Mouse (Mus musculus) kidney, postnatal 14 days (tissue): Measurements from ENCODE around the gene Macrod1.

ENCODE experiments used
- DNase-seq: peaks from one replicate; pipeline ENCODE4 v3.0.0; 2022; ENCODE audit warnings: mixed read lengths

Gene Macrod1

GRCm38 (mm10) chr19:7142207-7142915 lies 85.8 kb downstream of the Macrod1 start:
- no peak for DNase-seq

GRCm38 (mm10) chr19:7143854-7144253 lies 87.2 kb downstream of the Macrod1 start:
- DNase-seq: peak; percentile 85

DNA sequence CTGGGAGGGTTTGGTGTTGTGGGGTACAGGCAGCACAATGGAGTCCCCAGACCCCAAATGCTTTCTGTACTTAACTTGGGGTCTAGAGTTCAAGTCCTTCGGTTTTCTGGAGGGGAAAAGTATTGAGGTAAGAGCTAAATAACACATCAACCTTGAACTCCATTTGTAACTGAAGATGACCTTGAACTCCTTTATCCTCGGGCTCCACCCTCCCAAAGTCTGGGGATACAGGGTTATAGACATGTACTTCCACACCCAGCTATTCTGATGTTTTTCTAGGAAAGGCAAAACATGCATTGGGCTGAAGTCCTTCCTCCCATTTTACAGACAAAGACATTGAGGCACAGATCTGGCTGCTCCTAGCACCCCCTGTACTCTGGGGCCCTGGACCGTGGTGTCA lies 87.8 kb downstream of the Macrod1 start:
- DNase-seq: no peak

DNA sequence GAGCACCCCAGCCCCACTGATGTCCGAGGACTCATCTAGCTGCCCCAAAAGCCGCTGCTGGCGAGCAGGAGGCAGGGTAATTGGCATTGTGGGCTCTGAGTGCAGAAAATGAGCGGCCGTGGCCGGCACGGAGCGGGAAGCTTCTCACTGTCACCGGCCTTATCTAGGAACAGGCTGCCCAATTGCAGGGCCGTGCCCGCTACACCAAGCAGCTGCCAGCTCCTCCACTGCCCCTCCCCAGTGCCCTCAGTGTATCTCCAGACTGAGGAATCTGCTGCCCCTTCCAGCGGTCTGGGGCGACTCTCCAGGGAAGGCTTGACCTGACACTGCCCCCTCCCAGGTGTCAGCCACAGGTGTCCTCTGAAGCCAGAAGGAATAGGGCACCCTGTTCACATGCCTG lies 89.8 kb downstream of the Macrod1 start:
- no peak for DNase-seq

- DNase-seq: no peak
Observed at GRCm38 (mm10) chr19:7148096-7148495, 91.5 kb downstream of the Macrod1 start.

- DNase-seq: no peak
Observed at GRCm38 (mm10) chr19:7148541-7149085, 92.0 kb downstream of the Macrod1 start.

DNA sequence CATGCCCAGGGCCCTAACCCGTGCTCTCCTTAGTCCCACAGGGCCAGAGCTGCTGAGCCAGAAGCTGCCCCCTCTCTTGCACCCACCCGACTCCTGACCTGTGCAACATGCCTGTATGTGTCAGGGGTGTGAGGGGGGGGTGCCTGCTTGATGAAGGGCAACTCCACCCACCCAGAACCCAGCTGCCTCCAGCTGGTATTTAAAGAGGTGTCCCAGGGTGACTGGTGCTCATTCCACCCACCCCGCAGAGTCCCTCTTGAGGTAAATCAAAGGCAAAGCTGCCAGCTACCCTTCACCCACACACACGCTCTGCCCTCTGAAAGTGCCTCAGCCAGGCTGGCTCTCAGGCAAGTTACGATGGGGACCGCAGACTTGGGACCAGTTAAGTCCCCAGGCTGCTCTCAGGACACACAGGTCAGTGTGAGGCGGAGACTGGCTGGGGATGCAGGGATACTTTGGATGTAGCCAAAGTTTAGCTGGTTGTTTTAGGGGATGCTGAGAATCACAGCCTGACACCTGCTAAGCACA lies 92.6 kb downstream of the Macrod1 start:
- no peak for DNase-seq

DNA sequence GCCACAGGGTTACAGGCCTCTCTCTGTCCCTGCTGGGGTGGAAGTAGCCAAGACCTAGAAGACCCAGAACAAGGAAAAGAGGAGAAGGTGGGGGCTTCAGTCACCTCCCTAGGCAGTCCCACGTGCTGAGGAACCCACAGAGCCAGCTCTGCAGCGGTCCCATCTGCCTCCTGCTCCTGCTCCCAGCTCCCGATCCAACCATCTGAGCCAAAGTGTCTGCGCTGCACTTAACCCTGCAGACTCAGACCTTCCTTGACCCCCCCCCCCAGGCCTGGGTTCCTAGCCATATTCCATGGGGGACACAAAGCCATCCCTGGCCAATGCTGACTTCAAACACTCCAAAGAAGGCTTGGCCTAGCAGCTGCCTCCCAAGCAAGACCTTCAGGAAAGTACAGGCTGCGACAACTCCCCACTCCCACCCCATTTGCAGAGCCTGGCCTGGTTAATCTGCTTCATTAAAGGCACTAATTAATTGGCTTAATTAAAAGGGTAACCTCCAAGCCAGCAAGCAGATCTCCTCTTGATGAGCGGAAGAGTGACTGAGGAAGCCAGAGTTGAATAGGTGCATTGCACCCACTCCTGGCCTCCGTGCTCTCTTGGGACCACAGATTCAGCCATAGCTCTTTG lies 94.8 kb downstream of the Macrod1 start:
- no peak for DNase-seq

- no peak for DNase-seq
Observed at GRCm38 (mm10) chr19:7151927-7152653, 95.5 kb downstream of the Macrod1 start.

- DNase-seq: no peak
Observed at GRCm38 (mm10) chr19:7153232-7153631, 96.6 kb downstream of the Macrod1 start.

DNA sequence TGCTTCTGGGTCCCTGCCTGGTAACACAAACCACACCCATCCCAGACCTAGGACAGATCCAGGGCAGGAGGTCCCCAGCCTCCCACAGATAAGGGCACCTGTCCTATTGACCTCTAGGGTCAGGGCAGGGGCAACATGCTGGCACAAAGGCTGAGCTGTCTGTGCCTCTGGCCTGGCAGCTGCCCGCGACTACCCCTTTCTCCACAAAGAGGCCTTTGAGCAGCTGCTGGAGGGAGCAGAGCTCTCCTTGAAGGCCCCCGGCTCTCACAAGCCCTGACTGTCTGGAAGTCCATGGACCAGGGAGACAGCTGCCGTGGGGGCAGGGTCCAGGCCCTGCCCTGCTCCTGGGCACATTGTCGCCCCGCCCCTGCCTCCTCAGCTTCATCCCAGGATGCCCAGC lies 98.6 kb downstream of the Macrod1 start:
- peak; percentile 58 for DNase-seq

DNA sequence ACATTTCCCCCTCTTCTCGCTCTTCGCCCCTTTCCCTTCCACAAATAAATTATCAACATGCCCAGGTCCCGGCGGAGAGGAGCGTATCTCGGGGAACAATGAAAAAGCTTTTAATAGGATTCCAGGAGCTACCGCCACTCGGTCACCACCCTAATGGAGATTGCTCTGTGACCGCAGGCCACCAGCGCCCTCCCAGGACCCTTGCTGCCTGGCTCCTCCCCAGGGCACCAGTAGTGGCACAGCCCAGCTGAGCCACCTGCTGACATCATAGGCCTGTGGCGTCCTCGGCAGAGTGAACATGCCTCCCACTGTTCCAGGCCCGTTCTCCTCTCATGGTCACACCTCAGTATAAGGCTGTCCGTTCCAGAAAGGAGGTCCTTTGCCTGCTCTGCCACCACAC lies 101.1 kb downstream of the Macrod1 start:
- DNase-seq: no peak

DNA sequence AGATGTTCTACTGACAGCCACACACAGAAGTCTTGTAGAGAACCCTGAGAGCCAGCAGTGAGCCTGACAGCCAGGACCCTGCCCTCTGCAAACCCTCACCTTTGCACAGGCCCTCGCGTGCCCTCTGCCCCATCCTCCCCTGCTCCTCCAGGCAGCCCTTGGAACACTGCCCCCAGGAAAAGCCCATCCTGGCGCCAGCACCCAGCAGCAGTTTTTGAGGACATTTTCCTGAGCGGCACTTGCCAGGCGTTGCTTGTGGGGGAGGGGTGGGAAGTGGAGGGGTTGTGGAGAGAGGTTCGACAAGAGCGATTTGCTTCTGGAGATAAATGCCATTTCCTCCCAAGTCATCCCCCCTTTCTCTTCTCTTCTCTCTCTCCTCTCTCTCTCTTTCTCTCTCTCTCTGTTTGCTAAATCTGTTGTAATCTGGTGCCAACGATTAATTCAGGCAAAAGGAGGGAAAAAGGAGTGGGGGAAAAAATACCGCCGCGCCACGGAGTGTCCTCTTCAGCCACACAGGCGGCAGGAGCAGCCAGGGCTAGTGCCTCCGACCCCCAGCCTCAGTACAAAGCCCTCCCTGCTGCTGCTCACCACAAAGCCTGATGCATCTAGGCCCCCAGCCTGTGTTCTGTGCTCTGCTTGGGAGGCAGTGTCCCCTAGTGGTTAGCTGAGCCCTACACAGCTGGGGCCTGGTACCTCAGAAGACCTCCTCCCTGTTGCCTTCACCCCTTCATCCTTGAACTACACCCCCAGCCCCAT lies 103.7 kb downstream of the Macrod1 start:
- peak; percentile 76 for DNase-seq

- DNase-seq: no peak
Observed at GRCm38 (mm10) chr19:7161064-7161463, 104.5 kb downstream of the Macrod1 start.

DNA sequence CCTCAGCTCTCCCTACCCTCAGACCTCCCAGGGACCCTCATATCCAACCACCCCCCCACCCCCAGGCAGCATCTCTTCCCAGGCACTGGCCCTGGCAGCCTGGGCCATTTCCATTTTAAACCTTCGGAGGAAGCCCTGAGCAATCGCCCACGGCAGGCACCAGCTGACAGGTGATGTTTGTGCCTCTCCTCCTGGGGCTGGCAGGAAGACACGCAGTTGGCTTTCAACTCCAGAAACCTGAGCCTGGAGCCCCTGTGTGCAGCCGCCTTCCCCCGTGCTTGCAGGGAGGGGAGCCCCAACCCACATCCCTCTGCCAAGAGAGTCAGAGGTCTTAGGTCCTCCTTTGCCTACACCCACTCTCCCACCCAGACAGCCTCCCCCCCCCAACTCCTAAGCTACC lies 107.6 kb downstream of the Macrod1 start:
- no peak for DNase-seq

DNA sequence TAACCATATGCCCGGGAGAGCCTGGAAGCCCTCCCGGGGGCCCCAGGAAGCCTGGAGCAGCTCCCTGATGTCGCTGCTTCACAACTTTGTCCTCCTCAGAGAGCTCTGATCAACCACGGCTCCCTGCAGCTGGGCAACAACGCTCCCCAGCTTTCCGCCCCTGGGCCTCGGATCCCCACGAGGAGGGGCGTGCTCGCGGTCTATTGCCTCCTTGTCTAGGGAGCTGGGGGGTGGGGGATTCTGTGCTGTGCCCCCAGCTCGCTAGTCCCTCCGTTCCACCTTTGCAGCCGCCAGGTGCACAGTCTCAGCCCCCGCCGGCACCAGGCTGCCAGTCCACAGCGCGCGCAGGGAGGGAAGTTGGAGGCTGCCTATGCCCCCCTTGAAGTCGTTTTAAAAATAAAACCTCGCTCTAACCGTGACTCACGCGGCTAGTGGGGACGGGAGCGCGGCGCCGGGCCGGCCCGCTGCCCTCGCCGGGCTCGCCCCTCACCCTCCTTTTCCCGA lies 108.3 kb downstream of the Macrod1 start:
- DNase-seq: no peak

GRCm38 (mm10) chr19:7165509-7166199 lies 109.0 kb downstream of the Macrod1 start:
- DNase-seq: peak; percentile 64

DNA sequence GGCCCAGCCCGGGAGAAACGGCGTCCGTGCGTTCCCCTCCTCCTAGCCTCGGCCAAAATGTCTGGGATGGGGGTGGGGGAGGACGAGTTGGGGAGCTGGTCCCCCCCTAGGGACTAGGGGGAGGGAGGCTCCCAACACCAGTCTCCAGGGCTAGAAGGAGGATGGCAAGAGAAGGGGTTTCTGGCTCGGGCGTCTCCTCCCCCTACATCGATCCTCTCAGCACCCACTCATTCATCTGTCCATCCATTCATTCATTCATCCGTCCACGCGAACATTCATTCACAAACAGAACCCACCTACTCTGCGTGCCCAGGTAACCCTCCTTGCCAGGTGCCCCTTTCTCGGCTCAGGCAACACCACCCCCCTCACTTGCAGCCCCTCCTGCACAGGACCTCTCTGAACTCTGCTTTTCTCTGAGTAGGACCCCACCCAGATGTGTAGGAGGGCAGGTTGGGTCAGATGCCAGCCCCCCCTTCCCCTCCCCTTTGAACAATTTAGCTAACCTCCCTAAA lies 109.6 kb downstream of the Macrod1 start:
- DNase-seq: no peak

DNA sequence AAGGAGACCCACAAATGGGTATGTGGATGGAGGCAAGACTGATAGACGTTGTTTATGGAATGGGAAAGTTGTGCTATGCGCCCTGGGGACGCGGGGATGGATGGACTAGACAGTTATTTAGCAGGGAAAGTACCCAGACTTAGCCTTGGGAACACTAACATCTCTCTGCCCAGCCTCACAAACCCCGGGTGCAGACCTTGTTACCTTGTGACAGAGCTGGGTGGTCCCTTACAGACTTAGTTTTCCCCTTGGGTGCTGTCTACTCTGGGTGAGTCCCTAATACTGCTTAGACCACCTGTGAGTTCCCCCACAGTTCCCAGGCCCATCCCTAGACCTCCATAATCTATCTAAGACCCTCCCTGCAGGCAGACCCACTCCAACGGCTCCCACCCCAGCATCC lies 110.2 kb downstream of the Macrod1 start:
- no peak for DNase-seq

GRCm38 (mm10) chr19:7168423-7168822 lies 111.8 kb downstream of the Macrod1 start:
- DNase-seq: no peak

GRCm38 (mm10) chr19:7170916-7171315 lies 114.3 kb downstream of the Macrod1 start:
- DNase-seq: no peak

DNA sequence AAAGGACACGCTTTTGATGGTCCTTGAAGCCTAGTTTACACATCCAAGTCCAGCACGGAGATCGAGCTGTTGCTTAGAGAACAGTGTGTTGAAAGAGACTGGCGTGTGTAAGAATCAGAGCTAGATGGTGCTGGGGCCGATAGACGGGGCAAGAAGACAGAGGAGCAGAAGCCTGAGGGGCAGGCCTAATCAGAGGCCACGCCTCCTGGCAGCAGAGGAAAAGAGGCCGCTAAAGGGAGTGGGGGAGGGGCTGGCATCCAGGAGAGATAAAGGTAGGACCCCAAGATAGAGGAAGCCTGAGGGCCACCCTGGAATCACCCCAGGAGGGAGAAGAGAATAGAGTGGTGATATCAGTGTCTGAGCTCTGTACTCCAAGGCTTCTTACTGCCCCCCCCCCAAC lies 114.8 kb downstream of the Macrod1 start:
- DNase-seq: no peak
